In the genomic region with DNA sequence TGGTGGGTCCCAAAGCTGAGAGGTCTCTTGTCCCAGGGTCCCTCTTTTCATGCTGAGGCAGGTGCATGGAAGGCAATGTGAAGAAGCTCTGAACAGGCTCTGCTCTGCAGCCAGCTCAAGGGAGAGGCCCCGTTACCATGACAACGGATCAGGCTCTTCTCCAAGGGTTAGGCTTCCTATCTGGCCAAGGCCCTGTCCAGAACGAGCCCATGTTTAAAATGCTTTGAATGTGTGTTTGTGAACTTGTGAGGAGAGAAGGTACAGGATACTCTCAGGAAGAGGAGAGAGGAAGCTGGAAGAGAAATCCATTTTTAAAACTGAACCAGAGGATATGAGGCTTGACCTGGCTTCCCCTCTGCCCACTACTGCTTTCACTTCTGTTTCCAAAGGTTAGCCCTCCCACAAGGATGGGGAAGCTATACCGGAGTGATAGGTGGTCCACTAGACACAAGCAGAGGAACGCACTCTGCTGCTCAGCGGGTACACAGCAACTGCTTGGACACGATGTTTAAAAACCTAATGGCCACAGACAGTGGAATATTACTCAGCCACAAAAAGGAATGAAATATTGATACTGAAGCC, we compare ENCODE assay signal across 7 mouse cellular contexts.
DNase-seq lines count a peak whose midpoint lies in the region; ATAC-seq and TF ChIP-seq lines count a peak whose summit lies in the region.

No protein-coding gene starts in this region.

- DNase-seq in layer of hippocampus, adult 9-11 months = peak; percentile 45
- DNase-seq in layer of hippocampus, adult 18-20 months (ENCODE audit: low spot score in 2 of 2) = no peak
- DNase-seq in brain, adult 2 months (ENCODE audit: low read depth, low spot score) = peak; percentile 78
- DNase-seq in gastrocnemius, postnatal 25 days = peak; percentile 26
- DNase-seq in midbrain, embryonic 14.5 days = peak; percentile 71
- no peak for DNase-seq in testis, postnatal 14 days (ENCODE audit: low spot score)
- no peak for DNase-seq in stomach, postnatal 0 days (ENCODE audit: low spot score)

- H3K9ac ChIP-seq in midbrain, embryonic 14.5 days (replicated peaks; ENCODE audit: low read length) = no peak overlapping the region
- H3K9ac ChIP-seq in stomach, postnatal 0 days (ENCODE audit: low read length) = no peak overlapping the region

- no peak overlapping the region for H3K4me2 ChIP-seq in midbrain, embryonic 14.5 days (ENCODE audit: low read length)
- H3K4me2 ChIP-seq in stomach, postnatal 0 days (replicated peaks; ENCODE audit: low read depth) = no peak overlapping the region

- no peak for TF ChIP-seq CTCF in stomach, postnatal 0 days (IDR thresholded peaks at IDR 0.05; ENCODE audit: low read depth)

- H3K27me3 ChIP-seq in midbrain, embryonic 14.5 days (ENCODE audit: control insufficient read depth, insufficient read depth, low read length) = no peaks in the 10 kb centered on the region
- no peaks in the 10 kb centered on the region for H3K27me3 ChIP-seq in stomach, postnatal 0 days (ENCODE audit: control insufficient read depth, insufficient read depth, low read length)

- H3K36me3 ChIP-seq in midbrain, embryonic 14.5 days (ENCODE audit: control insufficient read depth, insufficient read depth, low read length) = no peaks in the 10 kb centered on the region
- H3K36me3 ChIP-seq in stomach, postnatal 0 days (ENCODE audit: control insufficient read depth, insufficient read depth, low read length) = no peaks in the 10 kb centered on the region

- no peak for ATAC-seq in midbrain, embryonic 14.5 days (ENCODE audit: low FRiP score, low TSS enrichment)
- no peak for ATAC-seq in stomach, postnatal 0 days (ENCODE audit: low FRiP score, low TSS enrichment)

- H3K4me1 ChIP-seq in midbrain, embryonic 14.5 days (ENCODE audit: control insufficient read depth, insufficient read depth, low read length) = peaks cover 10% of the 10 kb centered on the region
- H3K4me1 ChIP-seq in stomach, postnatal 0 days (replicated peaks; ENCODE audit: control insufficient read depth, insufficient read depth) = 0 out of 2 replicates have a peak, but pooled peaks cover 4% of the 10 kb centered on the region

- no peak for TF ChIP-seq EP300 in stomach, postnatal 0 days (optimal IDR thresholded peaks at IDR 0.05)

- no peaks in the 10 kb centered on the region for H3K9me3 ChIP-seq in midbrain, embryonic 14.5 days (ENCODE audit: control insufficient read depth, low read length)
- H3K9me3 ChIP-seq in stomach, postnatal 0 days (ENCODE audit: control insufficient read depth, low read length) = no peaks in the 10 kb centered on the region

- no peak overlapping the region for H3K4me3 ChIP-seq in midbrain, embryonic 14.5 days (replicated peaks; ENCODE audit: low read depth, low read length)
- H3K4me3 ChIP-seq in stomach, postnatal 0 days (ENCODE audit: low read depth, low read length) = no peak overlapping the region

- WGBS in midbrain, embryonic 14.5 days = 69% methylated on average over 7 of the region's 7 CpGs
- WGBS in stomach, postnatal 0 days = 81% methylated on average over 7 of the region's 7 CpGs

- H3K27ac ChIP-seq in midbrain, embryonic 14.5 days (replicated peaks; ENCODE audit: low read depth, low read length) = no peak overlapping the region
- H3K27ac ChIP-seq in stomach, postnatal 0 days (replicated peaks) = no peak overlapping the region

Comparison
In these comparisons a context has a peak if more than half of its experiments do, and no peak if none do; other contexts are left out.
1. DNase-seq: peak in layer of hippocampus, adult 9-11 months (single experiment), brain, adult 2 months (single experiment), gastrocnemius, postnatal 25 days (single experiment) and midbrain, embryonic 14.5 days (single experiment); none in layer of hippocampus, adult 18-20 months (0 of 2), testis, postnatal 14 days (single experiment) and stomach, postnatal 0 days (single experiment).